Mouse (Mus musculus) stomach, adult 2 months (tissue): ENCODE data around the gene Armc12. TPM values are rescaled to one million over a fixed set of nuclear protein-coding genes. Genes with fewer than 3 reads are reported as not detected.

Experiments used
- polyA plus RNA-seq: library from polyadenylated mRNA; depleted of rRNA; stranded (reverse); fragments of >200 nt; gene quantifications from 2 replicates; pipeline ENCODE4 v1.2.3, GENCODE M21; 2012; rRNA removed

Armc12 gene
- not detected in 2 replicates for polyA plus RNA-seq

DNA sequence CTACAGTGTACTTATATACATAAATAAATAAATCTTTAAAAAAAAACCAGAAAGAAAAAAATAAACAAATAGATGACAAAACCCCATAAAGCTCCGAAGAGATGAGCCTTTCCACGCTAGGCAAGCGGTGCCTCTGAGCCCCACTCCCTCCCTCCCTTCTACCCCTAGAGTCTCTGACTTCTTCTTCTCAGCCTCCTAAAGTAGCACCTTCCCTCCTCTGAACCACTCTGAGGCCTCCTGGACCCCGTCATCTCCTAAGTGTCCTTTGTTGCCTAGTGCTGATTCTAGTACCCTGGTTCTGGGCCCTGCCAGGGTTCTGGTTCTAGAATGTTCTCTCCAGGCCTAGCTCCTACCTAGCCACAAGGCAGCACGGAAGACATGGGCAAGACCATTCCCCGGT is at the start of gene Armc12:
Gene Armc12 (plus strand): TSS at position 301 of the 400 bp plus-strand sequence.

DNA sequence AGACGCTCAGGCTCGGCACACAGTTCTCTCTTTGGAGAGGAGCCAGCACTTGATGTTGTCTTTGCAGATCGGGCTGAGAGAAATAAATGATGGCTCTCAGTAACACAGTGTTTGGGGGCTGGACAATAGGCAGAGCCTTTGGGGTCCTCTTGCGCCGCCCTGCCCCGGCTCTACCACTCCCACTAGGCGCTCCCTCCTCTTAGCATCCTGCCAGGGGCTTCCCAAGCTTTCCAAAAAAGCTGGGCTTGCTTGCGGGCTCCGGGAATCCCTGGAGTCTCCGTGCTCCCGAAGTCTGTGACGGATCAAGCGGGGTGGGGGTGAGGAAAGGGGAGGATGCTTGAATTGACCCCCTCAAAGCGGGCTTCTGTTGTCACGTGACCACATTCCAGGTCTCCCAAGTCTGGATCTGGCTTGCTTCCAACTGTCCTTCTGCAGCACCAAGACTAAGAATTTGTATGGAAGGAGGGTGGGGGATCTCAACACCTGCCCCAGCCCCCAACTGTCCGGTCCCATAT is 13.1 kb upstream of the Armc12 start, which contains the start of gene Fkbp5:
Gene Fkbp5 (minus strand): TSS at position 87 of the 515 bp plus-strand sequence.

DNA sequence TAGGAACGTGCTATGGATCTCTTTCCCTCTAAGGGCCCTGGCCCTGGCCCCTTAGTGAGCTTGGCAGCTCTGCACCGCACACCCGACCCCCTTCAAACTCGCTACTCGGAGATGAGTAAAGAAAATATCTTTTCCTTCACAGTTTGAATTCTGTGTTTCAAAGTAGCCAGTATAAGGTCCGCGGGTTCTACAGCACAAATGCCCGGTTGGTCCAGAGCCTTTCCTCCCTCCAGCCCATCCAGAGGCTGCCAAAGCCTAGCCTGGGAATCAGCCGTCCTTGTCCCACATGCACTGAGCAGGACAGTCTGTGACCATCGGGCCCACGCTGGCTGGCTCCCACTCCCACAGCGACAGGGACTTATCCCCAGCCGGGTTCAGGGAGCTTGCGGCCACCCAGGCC is 18.5 kb downstream of the Armc12 start, which contains the start of gene Clpsl2:
Gene Clpsl2 (plus strand): TSS at position 301 of the 400 bp plus-strand sequence.

DNA sequence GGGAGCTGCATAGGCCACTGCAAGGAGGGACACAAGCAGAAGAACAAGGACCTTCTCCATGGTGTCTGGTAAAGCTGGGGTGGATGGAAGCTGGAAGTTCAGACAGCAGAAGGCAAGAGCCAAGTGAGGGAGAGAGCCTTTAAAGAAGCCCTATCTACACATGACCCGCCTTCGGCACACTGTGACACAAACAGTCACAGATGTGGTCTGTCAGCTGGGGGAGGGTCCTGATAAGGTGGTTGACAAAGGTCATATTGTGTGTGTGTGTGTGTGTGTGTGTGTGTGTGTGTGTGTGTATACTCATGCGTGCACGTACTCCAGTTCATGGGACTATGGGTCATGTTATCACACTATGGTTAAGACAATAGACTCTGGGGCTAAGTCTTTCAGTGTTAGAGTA is 30.0 kb downstream of the Armc12 start, which contains the start of gene Clps:
Gene Clps (minus strand): TSS at position 169 of the 400 bp plus-strand sequence.

DNA sequence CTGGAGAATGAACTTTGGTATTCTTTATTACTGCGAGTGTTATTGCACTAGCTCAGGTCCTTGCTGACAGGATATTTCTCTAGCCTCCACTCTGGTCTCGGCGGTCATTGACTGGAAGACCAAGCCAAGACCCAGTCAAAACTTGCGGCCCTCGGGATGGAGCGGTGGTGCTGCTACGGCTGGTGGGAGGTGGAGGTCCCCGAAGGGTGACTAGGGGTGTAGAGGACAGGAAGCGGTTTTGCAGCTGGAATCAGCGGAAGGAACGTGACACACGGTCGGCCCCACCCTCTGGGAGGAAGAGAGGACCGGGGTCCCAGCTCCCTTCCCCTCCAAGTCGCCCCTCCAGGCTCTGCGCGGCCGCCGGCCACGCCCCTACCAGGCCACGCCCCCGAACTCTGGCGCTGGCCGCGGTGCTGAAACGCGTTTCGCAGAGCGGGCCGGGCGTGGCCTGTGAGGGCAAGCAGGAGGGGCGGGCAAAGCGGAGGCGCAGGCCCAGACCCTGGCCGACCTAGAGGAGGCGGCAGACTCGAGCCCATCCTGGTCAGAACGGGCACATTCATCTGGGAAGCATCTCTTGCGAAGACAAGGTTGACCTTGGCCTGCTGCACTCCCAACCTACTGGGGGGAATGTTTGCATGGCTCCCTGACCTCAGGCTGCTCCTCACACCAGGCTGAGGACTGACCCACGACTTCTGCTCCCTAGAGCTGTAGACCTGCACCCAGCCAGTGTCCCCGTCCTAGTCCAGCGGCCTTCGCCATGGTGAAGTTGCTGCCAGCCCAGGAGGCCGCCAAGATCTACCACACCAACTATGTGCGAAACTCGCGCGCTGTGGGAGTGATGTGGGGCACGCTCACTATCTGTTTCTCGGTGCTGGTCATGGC is 44.9 kb downstream of the Armc12 start, which contains the start of gene Lhfpl5:
Gene Lhfpl5 (plus strand): TSS at position 398 of the 882 bp plus-strand sequence.

Other genes starting within 250 kb of the Armc12 start
- 10.3 and 13.1 TPM in 2 replicates for gene Fance, start 217.3 kb upstream of the Armc12 start, polyA plus RNA-seq
- 1,443 and 1,665 TPM in 2 replicates for gene Rpl10a, start 202.3 kb upstream of the Armc12 start, polyA plus RNA-seq
- gene Tead3, start 180.0 kb upstream of the Armc12 start, polyA plus RNA-seq = 28.1 and 33.5 TPM in 2 replicates
- 0.71 and 0.75 TPM in 2 replicates for gene Tulp1, start 165.6 kb upstream of the Armc12 start, polyA plus RNA-seq
- 7.3 and 8.3 TPM in 2 replicates for gene Fkbp5, start 13.3 kb upstream of the Armc12 start, polyA plus RNA-seq
- 0.65 TPM in 1 of 2 replicates, not detected in the other for gene Clpsl2, start 18.6 kb downstream of the Armc12 start, polyA plus RNA-seq
- 178,753 and 264,200 TPM in 2 replicates for gene Clps, start 30.0 kb downstream of the Armc12 start, polyA plus RNA-seq
- gene Lhfpl5, start 44.8 kb downstream of the Armc12 start, polyA plus RNA-seq = 3.2 and 3.7 TPM in 2 replicates
- gene Srpk1, start 91.9 kb downstream of the Armc12 start, polyA plus RNA-seq = 11.4 and 14.9 TPM in 2 replicates
- gene Slc26a8, start 159.4 kb downstream of the Armc12 start, polyA plus RNA-seq = 0.14 and 0.23 TPM in 2 replicates
- gene Mapk14, start 160.5 kb downstream of the Armc12 start, polyA plus RNA-seq = 25.7 and 29.1 TPM in 2 replicates
- not detected in 2 replicates for gene AC170998.1, start 195.3 kb downstream of the Armc12 start, polyA plus RNA-seq
- gene Mapk13, start 238.5 kb downstream of the Armc12 start, polyA plus RNA-seq = 68.8 and 87.8 TPM in 2 replicates